In genomic region chr11:117101351-117101921, GRCm38 (mm10) we compare ENCODE assay signal across 8 mouse cellular contexts. TPM values are rescaled to one million over a fixed set of nuclear protein-coding genes. Genes with fewer than 3 reads are reported as not detected.
A peak's percentile ranks its signal among the peaks of the same experiment; 100 is the strongest.
DNase-seq lines count a peak whose midpoint lies in the region; ATAC-seq and TF ChIP-seq lines count a peak whose summit lies in the region.

No protein-coding gene starts in this region.

- H3K36me3 ChIP-seq in liver, embryonic 12.5 days, result no peaks in the 10 kb centered on the region
- no peaks in the 10 kb centered on the region for H3K36me3 ChIP-seq in heart, embryonic 11.5 days (ENCODE audit: control insufficient read depth, insufficient read depth, low read length)
- no peaks in the 10 kb centered on the region for H3K36me3 ChIP-seq in liver, postnatal 0 days (replicated peaks; ENCODE audit: insufficient read depth, low read length)
- H3K36me3 ChIP-seq in stomach, embryonic 15.5 days, result no peaks in the 10 kb centered on the region

- WGBS in liver, embryonic 12.5 days (ENCODE audit: insufficient replicate concordance), result 50% methylated on average over 8 of the region's 8 CpGs
- WGBS in heart, embryonic 11.5 days (ENCODE audit: insufficient replicate concordance), result 46% methylated on average over 8 of the region's 8 CpGs
- WGBS in liver, postnatal 0 days (ENCODE audit: insufficient replicate concordance), result 46% methylated on average over 8 of the region's 8 CpGs
- WGBS in stomach, embryonic 15.5 days, result 59% methylated on average over 8 of the region's 8 CpGs

- H3K9ac ChIP-seq in liver, embryonic 12.5 days, result no peak overlapping the region
- no peak overlapping the region for H3K9ac ChIP-seq in heart, embryonic 11.5 days (ENCODE audit: low read depth, low read length)
- no peak overlapping the region for H3K9ac ChIP-seq in liver, postnatal 0 days (replicated peaks)
- H3K9ac ChIP-seq in stomach, embryonic 15.5 days, result no peak overlapping the region

- H3K4me2 ChIP-seq in liver, embryonic 12.5 days, result no peak overlapping the region
- no peak overlapping the region for H3K4me2 ChIP-seq in heart, embryonic 11.5 days
- no peak overlapping the region for H3K4me2 ChIP-seq in liver, postnatal 0 days (ENCODE audit: low read depth, low read length)
- no peak overlapping the region for H3K4me2 ChIP-seq in stomach, embryonic 15.5 days

- TF ChIP-seq CTCF in liver, postnatal 0 days (IDR thresholded peaks at IDR 0.05; ENCODE audit: low read depth), result no peak

- peaks cover 23% of the 10 kb centered on the region for H3K27me3 ChIP-seq in liver, embryonic 12.5 days (replicated peaks)
- H3K27me3 ChIP-seq in heart, embryonic 11.5 days (ENCODE audit: control insufficient read depth, insufficient read depth, low read length), result no peaks in the 10 kb centered on the region
- no peaks in the 10 kb centered on the region for H3K27me3 ChIP-seq in liver, postnatal 0 days (ENCODE audit: insufficient read depth, low read length)
- H3K27me3 ChIP-seq in stomach, embryonic 15.5 days (replicated peaks), result no peaks in the 10 kb centered on the region

- H3K4me1 ChIP-seq in liver, embryonic 12.5 days, result peaks cover 13% of the 10 kb centered on the region; the same call in 1 of the 2 replicates
- peaks cover 29% of the 10 kb centered on the region for H3K4me1 ChIP-seq in heart, embryonic 11.5 days (ENCODE audit: control insufficient read depth, insufficient read depth, low read length)
- peaks cover 2% of the 10 kb centered on the region; the same call in 1 of the 2 replicates for H3K4me1 ChIP-seq in liver, postnatal 0 days (ENCODE audit: insufficient read depth)
- peaks cover 21% of the 10 kb centered on the region for H3K4me1 ChIP-seq in stomach, embryonic 15.5 days

- no peak overlapping the region for H3K4me3 ChIP-seq in liver, embryonic 12.5 days
- H3K4me3 ChIP-seq in heart, embryonic 11.5 days (ENCODE audit: low read depth, low read length), result no peak overlapping the region
- H3K4me3 ChIP-seq in liver, postnatal 0 days (ENCODE audit: low read depth, low read length), result no peak overlapping the region
- no peak overlapping the region for H3K4me3 ChIP-seq in stomach, embryonic 15.5 days (replicated peaks)

- ATAC-seq in liver, embryonic 12.5 days, result 0 out of 2 replicates have a peak, but pooled peaks have one; percentile 14
- ATAC-seq in heart, embryonic 11.5 days (replicated peaks; ENCODE audit: insufficient number of reproducible peaks, low FRiP score, low TSS enrichment), result 0 out of 2 replicates have a peak, but pooled peaks have one; percentile 22
- peak; percentile 23; the same call in 1 of the 2 replicates for ATAC-seq in liver, postnatal 0 days
- ATAC-seq in stomach, embryonic 15.5 days (ENCODE audit: insufficient read depth, low FRiP score, low read depth), result peak; percentile 20; the same call in 1 of the 2 replicates

- DNase-seq in liver, result no peak
- no peak for DNase-seq in liver, postnatal 0 days
- no peak for DNase-seq in frontal cortex, postnatal 14 days (ENCODE audit: low spot score in 2 of 2)
- DNase-seq in cerebellum, adult 11-12 months, result no peak
- DNase-seq in adrenal gland, postnatal 25 days, result no peak

- no peak for TF ChIP-seq EP300 in liver, postnatal 0 days (IDR thresholded peaks at IDR 0.05; ENCODE audit: low read depth)

- no peaks in the 10 kb centered on the region for H3K9me3 ChIP-seq in liver, embryonic 12.5 days (replicated peaks)
- no peaks in the 10 kb centered on the region for H3K9me3 ChIP-seq in heart, embryonic 11.5 days (replicated peaks; ENCODE audit: control insufficient read depth, low read length)
- no peaks in the 10 kb centered on the region for H3K9me3 ChIP-seq in liver, postnatal 0 days (ENCODE audit: low read length)
- H3K9me3 ChIP-seq in stomach, embryonic 15.5 days, result no peaks in the 10 kb centered on the region

- 0 out of 2 replicates have a peak overlapping the region, but pooled peaks have one; percentile 21 for H3K27ac ChIP-seq in liver, embryonic 12.5 days
- peak overlapping the region; percentile 70; the same call in 1 of the 2 replicates for H3K27ac ChIP-seq in heart, embryonic 11.5 days (ENCODE audit: low read depth, low read length)
- H3K27ac ChIP-seq in liver, postnatal 0 days (ENCODE audit: low read depth), result peak overlapping the region; percentile 44; the same call in 1 of the 2 replicates
- H3K27ac ChIP-seq in stomach, embryonic 15.5 days, result peak overlapping the region; percentile 31

RNA-seq across cellular contexts. Expression of gene Sec14l1, which starts 13.5 kb away (rescaled TPM):
- polyA plus RNA-seq in liver, embryonic 12.5 days (2016; fragmentation: Nextera tagmentation; extraction: Ambion mirVana), result 26.9 and 27.5 TPM in 2 replicates
- 32.6 and 39.4 TPM in 2 replicates for polyA plus RNA-seq in heart, embryonic 11.5 days (2014; fragmentation: Nextera tagmentation; extraction: Ambion mirVana)
- 8.2 and 9.2 TPM in 2 replicates for polyA plus RNA-seq in liver, postnatal 0 days (2015; fragmentation: Nextera tagmentation; extraction: Ambion mirVana)
- 48.0 and 49.5 TPM in 2 replicates for polyA plus RNA-seq in stomach, embryonic 15.5 days (2015; fragmentation: Nextera tagmentation; extraction: Ambion mirVana)
- total RNA-seq in adrenal gland, postnatal 25 days (2021), result 157 and 195 TPM in 2 replicates
